Mouse (Mus musculus): ENCODE results near the gene Ptprg.
"Not testable (repeated sequence)": the region's sequence is repeated elsewhere in the genome, so short reads cannot be mapped to it uniquely, and the experiment has no call there.

Gene Ptprg

DNA sequence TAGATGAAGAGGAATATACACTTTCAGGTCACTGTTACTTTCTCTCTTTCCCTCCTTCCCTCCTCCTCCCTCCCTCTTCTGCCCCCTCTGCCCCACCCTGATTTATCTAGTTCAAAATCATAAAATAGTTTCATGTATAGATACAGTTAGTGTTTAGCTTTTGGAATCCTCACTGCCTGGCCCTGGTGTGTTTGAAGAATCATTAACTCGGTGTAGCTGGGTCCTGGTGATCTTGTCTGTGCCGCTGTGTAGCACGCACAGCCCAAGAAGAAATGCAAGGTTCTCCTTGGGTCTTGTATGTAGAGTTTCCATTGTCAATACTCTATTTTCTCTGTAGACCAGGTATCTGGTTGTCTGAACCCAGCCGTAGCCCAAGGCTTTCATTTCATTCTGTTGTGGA lies 494.3 kb downstream of the Ptprg start:
- DNase-seq (ENCODE audit: low spot score in 2 of 2): no peak

- no peak for DNase-seq (ENCODE audit: low spot score in 2 of 2)
Measured at GRCm38 (mm10) chr14:12056912-12057524, 503.7 kb downstream of the Ptprg start.

DNA sequence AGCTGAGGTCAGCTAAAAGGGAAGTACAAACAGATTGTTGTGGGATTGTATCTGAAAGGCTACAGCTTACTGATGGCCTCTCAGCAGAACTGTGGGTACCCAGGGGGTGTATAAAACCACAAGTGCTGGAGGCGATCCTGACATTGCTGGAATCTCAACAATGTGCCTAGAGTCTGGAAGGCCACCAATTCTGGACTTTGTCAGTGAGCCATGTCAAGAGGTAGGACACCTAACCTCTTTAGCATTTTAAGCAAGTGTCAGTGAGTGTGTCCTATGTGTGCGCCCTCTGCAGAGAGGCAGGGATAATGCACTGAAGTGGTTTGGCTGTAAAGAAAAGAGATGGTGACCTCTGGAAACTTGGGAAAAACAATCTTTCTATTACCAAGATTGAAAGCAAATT lies 504.5 kb downstream of the Ptprg start:
- DNase-seq (ENCODE audit: low spot score in 2 of 2): no peak

DNA sequence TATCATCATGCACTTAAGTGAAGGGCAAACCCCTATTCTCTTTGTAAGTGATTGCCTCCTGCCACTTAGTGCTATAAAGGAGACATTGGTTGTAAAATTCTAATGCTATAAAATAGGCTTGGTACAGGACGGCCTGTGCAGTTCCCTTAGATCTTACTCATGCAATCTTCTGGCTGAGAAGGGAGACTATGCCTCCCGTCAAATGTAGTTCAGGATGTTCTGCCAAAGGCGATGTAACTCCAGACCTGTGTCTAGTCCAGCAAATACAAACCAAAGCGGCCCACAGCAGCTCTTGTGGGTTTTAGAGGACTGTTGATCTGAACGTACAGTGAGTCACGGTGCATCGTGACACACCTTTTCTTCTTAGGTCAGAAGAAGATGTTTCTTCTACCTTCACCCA lies 505.8 kb downstream of the Ptprg start:
- no peak for DNase-seq (ENCODE audit: low spot score in 2 of 2)

DNA sequence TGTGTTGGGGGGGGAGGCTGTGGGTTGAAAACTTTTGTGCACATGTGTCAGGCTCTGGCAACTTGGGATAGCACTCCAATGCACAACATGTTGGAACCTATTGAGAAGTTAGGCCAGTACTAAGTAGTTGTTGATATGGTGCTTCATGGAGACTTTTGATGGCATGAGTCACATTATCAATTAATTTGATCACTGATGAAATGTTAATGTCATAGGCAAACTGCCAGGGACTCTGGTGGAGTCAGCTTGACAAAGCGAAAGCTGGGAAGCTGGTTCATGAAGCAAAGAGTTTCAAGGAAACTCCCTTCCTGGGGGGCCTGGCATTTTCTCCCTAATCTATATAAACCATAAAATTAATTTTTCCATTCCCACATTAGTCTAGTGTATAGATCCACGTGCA lies 508.0 kb downstream of the Ptprg start:
- not testable (repeated sequence) for DNase-seq (ENCODE audit: low spot score in 2 of 2)

- no peak for DNase-seq (ENCODE audit: low spot score in 2 of 2)
Measured at GRCm38 (mm10) chr14:12062628-12063360, 509.5 kb downstream of the Ptprg start.

DNA sequence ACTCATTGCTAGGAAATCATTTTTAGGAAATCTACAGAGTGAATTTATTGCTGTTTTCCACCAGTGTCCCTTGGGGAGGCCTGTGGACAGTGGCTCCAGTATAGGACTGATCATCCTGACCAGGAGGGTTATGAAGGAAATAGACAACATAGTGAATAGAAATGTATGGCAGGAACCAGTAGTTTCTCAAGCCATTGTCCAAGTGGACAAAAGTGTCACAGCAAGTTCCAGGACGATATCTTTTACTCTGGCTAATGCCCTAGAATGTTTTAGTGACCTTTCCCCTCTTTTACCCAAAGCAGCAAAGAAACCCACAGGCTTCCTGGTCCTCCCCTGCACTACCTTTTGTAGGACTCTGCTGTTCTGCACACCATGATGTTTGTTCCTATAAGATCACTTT lies 511.7 kb downstream of the Ptprg start:
- DNase-seq (ENCODE audit: low spot score in 2 of 2): no peak

GRCm38 (mm10) chr14:12065736-12066135 lies 512.4 kb downstream of the Ptprg start:
- DNase-seq (ENCODE audit: low spot score in 2 of 2): no peak

DNA sequence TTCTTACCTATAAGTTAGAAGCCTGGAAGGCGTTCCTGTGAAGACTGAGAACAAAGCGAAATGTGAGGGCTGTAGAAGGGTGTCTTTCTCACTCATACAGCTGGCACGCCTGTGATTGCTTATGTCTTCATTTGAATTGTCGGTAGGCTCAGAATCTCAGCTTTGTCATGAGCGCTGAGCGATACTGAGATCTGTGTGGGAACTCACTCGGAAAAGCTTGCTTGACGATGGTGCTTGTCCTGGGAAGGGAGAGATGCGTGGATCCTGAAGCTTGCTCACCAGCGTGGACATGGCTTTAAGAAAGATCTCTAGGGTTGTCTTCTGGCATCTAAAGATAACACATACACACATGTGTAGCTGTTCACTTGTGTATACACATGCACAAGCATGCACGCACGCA lies 516.4 kb downstream of the Ptprg start:
- no peak for DNase-seq (ENCODE audit: low spot score in 2 of 2)

- DNase-seq (ENCODE audit: low spot score in 2 of 2): no peak
Measured at GRCm38 (mm10) chr14:12070361-12070760, 517.0 kb downstream of the Ptprg start.

DNA sequence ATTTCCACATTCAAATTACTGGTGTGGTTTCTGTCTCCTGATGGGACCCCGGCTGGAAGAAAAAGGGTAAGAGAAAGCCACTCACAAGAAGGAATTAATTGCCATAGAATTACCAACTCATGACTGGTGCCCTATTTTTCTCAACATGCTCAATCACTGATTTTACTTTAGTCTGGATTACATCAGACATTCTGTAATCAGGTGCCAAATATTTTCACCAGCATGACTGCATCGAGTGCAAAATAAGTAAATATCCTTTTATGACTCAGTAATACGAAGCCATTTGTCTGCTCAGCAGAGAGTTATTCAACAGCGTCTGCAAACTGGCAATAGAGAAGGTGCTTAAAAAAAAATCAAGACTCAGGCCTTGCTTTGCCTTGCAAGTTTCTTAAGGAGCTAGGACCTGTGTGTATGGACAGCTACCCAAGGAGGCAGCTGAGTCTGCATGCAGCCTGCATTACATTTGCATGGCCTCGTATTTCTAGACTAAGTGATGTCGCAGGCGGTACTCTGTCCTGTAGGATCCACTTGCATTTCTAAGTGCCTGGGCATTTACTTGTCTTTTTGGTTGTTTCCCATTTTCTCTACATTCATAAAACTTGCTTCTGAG lies 517.6 kb downstream of the Ptprg start:
- no peak for DNase-seq (ENCODE audit: low spot score in 2 of 2)

- DNase-seq (ENCODE audit: low spot score in 2 of 2): no peak
Measured at GRCm38 (mm10) chr14:12072026-12072861, 518.9 kb downstream of the Ptprg start.

GRCm38 (mm10) chr14:12073408-12074107 lies 520.2 kb downstream of the Ptprg start:
- DNase-seq (ENCODE audit: low spot score in 2 of 2): no peak

- no peak for DNase-seq (ENCODE audit: low spot score in 2 of 2)
Measured at GRCm38 (mm10) chr14:12077193-12077592, 523.9 kb downstream of the Ptprg start.

DNA sequence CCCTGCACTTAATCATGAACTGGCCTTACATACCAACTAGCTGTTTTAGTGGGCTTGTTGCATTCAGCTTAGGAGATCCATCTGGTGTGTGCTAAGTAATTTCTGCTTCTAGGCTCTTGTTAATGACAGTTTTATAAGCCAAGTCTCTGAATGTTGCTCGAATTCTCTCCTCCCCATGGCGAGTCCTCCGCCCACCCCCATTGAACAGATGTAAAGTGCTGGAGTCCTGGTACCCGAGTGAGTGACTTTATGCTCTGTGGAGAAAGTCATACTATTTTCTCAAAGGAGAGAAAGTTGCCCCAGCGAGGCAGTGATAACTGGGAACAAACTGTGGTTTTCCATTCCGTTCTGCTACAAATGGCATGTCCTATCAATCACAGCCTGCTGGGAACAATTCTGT lies 525.9 kb downstream of the Ptprg start:
- DNase-seq (ENCODE audit: low spot score in 2 of 2): no peak

GRCm38 (mm10) chr14:12079833-12080401 lies 526.6 kb downstream of the Ptprg start:
- no peak for DNase-seq (ENCODE audit: low spot score in 2 of 2)

- no peak for DNase-seq (ENCODE audit: low spot score in 2 of 2)
Measured at GRCm38 (mm10) chr14:12082131-12082921, 529.0 kb downstream of the Ptprg start.

DNA sequence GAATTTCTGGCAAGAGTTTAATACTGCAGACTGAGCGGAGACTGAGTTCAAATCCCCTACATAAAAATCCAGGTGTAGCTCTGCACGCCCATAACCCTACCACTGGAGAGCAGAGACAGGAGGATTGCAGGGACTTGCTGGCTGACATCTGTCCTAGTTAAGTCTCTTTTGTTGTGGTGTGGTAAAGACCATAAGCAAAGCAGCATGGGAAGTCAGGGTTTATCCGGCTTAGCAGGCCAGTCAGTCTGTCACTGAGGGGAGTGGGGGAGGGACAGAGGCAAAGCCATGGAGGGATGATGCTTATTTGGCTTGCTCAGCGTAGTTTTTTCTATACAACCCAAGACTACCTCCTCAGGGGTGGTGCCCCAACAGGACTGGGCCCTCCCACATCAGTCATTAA lies 530.7 kb downstream of the Ptprg start:
- no peak for DNase-seq (ENCODE audit: low spot score in 2 of 2)

DNA sequence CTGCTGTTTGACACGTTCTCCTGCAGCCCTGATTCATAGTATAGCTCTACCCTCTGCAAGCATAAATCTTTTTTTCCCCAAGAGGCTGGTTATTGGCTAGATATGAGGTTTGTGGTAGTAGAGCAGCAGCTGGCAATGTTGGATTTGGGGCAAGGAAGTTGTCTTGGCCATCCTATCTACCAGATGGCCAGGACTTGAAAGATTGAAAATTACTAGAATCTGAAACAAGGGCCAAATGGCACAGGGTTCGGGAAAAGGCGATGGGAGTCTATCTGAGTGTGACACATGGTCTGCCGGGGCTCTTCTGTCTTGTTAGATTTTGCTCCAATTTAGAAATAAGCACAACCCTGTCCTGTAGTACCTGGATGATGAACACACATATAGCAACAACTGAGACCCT lies 531.7 kb downstream of the Ptprg start:
- DNase-seq (ENCODE audit: low spot score in 2 of 2): no peak

GRCm38 (mm10) chr14:12086167-12086566 lies 532.8 kb downstream of the Ptprg start:
- DNase-seq (ENCODE audit: low spot score in 2 of 2): no peak

- no peak for DNase-seq (ENCODE audit: low spot score in 2 of 2)
Measured at GRCm38 (mm10) chr14:12089954-12090353, 536.6 kb downstream of the Ptprg start.
